Mouse (Mus musculus) kidney, postnatal 25 days (tissue): Measurements from ENCODE around the gene Il4i1.
"Not testable (repeated sequence)": the region's sequence is repeated elsewhere in the genome, so short reads cannot be mapped to it uniquely, and the experiment has no call there.

Source experiments
- DNase-seq, 2 experiments: peaks; one replicate each; pipeline ENCODE4 v3.0.0; 2021; ENCODE audit warnings: mixed read lengths in 2 of 2

Il4i1 gene

DNA sequence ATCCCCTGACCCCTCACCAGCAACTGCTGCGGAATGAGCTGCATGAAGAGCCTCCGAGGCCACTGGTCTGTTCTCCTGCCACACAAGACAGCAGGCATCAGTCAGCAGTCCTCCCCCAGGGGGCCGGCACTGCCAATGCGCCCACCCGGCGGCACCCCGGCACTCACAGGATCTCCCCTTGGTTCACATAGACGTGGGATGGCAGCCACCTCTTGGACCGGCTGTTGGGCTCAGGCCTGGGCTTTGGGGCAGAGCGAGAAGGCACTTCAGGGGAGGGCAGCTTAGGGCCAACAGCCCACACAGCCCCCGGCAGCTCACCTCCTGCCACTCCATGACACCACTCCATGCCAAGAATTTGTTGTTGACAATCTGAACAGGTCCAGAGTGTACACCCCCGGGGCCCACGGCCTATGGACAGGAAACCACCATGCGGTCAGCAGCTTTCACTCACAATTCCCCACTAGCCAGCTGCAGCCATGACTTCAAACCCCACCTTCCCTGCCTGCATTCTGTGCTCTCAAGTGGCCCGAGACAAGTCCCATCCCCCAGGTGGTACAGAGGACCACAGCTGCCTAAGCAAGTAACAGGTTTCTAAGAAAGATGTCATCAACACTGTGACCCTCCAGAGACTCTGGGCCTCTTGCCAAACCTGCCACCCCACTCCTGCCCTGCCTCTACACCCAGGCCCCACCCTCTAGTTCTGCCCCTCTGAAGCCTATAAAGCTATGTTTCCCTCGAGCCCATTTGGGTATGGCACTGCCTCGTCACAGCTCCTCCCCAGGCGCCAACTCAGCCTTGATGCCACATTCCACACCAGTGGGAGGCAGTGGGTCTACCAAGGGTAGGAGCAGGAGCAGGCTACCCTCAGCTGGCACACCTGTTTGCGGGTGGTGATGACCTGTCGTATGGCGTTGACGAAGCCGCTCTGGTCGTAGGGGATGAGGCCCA, 48.7 kb downstream of the Il4i1 start:
- peak in 1 of 2 experiments; percentile 48 for DNase-seq

DNA sequence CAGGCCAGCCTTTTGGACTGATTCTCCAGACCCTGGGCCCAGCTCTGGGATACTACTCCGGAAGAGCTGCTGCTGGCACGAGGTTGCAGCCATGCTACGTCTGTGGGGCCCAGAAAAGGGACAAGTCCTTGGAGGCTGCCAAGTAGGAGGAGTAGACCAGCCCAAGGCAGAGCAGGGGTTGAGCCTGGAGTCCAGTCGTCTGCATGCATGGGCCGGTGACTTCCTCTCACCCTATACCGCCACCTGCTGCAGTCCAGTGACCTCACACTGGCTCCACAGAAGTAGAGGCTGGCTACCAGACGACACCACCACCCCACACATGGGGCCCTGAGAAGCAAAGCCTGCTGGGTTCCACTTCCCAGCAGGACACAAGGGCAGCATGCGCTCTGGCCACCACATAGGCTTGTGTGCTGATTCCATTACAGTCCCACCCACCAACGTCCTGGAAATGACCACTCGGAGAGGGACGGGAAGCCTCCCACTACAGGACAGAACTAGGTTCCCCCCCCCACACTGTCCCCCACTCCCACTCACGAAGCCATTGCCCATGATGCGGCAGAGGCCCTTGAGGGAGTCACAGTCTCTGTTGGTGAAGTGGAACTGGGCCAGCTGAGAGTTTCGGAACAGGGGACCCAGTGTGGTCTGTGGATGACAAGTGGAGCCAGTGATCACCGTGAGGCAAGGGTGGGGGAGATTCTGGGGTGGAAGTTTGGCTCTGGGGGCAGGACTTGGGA, 50.3 kb downstream of the Il4i1 start:
- DNase-seq, result peak; percentile 60 to 89

DNA sequence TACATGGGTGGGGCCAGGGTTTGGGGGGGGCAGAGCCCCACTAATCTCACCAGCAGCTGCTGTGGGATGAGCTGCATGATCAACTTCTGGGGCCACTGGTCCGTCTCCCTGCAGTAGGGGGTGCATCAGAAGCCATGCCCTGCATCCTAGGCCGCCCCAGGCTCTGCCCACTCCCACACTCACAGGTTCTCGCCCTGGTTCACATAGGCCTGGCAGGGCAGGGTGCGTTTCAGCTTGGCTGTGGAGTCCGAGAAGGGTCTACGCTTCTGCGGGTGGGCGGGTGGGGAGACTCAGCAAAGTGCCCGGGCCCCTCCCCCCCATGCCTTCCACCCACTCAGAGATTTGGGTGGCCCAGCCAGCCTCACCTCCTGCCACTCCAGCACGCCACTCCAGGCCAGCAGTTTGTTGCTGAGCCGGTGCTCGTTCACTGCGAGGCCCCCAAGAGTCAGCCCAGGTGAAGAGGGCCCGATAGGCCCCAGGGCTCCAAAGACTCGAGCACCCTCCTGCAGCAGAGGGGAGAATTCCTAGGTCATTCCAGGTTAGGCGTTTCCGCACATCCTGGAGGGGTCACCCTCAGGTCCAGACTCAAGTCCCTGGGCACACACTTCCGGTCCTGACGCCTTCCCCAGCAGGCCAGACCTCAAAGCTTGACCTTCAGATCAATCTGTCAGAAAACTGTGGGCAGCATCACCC, 51.0 kb downstream of the Il4i1 start:
- peak in 1 of 2 experiments; percentile 66 for DNase-seq

DNA sequence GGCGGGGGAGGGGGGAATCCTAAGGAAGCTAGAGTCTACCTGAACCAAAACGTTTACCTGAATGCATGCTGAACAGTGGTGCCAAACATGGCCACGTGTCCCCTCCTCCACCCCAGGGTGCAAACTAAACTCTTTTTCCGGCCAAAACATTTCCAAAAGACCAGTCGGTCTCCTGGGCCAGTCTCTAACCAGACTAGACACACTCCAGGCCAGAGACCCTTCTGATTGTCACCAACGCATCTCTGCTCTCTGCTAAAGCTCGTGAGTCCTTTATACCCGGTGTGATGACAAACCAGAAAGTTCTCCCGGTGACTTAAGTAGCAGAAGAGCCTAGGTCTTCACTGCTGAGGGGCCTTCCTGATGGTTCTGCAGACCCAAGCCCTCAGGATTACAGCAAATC, 51.6 kb downstream of the Il4i1 start:
- DNase-seq, result peak in 1 of 2 experiments; percentile 35

DNA sequence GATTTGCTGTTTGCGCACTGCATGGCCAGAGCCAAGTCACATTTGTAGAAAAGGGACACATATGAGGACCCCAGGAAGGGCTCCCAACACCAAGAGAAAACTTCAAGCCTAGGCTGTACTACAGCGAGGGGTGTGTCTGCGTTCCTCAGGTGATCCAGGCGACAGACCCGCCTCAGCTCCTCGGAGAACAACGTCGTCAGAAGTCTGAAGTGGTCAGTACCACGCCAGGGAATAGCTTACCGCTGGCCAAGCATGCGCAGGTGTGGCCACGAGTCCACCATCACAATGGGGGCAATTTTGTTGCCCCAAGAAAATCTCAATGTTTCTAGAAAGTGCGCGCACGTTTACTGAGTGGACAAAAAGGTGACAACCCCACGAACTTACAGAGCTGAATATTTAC, 52.3 kb downstream of the Il4i1 start:
- DNase-seq, result peak; percentile 40 to 69

DNA sequence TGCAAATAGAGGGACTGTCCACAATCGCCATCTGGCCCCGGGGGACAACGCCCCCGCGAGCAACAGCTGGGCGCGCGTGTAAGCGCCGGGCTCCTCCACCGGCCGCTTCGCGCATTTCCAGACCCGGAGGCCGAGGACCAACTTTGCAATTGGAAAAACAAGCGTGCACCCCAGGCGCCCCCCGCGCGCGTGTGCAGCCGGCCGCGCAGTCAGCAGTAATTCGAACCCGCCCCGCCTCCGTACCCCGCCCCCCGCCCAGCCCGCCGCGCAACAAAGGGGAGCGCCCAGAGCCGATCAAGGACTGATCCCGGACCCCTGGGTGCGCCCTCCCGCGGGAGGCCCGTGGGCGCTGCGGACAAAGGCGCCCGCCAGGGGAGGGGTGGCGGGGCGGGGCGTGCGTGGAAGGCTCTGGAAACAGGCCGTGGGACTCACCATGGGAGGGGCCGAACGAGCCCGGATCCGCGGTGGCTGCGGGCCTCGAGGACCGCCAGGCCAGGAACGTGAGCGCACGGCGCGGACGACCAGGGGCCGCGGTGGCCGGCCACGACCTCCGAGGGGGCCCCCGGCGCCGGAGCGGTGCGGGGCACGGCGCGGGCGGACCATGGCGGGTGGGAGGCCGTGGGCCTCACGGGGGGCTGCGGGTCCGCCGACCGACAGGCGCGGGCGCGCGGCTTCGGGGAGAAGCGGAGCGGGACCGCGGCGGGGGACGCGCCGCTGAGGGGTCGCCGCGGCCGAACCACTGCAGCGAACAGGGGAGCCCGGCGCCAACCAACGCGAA, 52.9 kb downstream of the Il4i1 start:
- peak; percentile 70 to 87 for DNase-seq

DNA sequence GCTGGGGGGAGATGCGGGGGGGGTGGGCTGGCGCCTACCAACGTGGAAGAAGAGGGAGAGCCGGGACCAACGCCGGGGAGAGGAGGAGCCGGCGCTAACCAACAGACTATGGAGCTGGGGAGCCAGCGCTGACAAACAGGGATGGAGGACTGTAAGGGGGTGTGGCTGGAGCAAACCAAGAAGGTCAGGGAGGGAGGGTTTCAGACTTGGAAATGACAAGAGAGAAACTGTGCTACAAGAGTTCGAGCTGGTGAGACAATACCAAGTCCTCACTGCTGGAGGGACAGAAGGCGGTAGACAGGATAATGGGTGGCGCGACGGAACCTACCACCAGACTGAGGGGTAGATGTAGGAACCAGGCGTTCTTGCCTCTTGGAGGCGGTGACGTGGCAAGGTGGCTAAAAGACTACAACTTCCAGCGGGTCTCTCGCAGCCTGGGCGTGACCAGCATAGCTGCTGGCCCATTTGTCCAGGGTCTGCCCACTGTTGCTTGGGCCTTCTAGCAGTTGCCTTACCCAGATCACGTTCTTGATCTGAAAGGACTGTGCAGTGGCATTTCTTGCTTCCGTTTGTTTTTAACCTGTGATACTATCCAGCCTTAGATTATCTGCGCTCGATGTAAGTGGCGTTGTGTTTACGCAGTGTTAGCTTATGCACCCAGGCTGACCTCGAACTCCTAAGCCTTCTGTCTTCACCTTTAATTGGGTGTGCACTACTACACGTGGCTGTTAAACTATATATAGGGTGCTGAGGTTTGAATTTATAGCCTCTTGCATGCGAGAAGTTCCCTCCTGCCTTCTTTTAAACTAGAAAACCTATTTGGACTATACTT, 53.7 kb downstream of the Il4i1 start, which contains the start of gene Ptov1:
Gene Ptov1, minus strand, starts transcription at position 92 of the 832 bp plus-strand sequence.
- peak; percentile 93 to 97 for DNase-seq

DNA sequence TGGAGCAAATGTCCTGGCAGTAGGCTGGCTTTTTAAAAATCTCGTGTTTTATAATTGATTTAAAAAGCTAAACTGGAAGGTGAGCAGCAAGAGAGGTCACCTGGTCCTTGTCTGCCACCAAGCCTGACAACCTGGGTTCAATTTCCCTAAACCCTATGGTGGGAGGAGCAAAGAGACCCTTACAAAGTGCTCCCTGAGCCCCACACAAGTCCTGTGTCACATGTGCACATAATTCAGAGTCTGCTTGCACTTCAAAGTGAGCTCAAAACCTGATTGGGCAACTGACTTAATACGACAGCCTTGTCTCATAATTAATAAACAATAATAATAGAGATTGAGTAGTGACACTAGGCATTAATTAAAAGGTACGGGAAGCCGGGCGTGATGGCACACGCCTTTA, 54.4 kb downstream of the Il4i1 start:
- DNase-seq, result no peak

DNA sequence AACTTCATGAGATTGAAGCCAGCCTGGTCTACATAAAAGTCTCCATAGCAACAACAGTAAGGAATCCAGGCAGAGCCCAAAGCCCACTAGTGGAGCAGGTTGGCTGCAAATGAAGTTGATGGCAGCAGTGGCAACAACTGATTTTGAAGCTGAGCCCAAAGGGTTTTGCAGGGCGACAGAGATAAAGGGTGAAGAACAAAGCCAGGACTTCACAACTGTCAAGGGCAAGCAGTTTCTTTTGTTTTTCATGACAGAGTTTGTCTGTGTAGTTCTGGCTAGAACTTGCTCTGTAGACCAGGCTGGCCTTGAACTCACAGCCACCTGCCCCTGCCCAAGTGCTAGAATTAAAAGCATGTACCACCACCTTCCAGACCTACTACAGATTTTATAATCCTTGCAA, 55.0 kb downstream of the Il4i1 start:
- DNase-seq, result no peak

DNA sequence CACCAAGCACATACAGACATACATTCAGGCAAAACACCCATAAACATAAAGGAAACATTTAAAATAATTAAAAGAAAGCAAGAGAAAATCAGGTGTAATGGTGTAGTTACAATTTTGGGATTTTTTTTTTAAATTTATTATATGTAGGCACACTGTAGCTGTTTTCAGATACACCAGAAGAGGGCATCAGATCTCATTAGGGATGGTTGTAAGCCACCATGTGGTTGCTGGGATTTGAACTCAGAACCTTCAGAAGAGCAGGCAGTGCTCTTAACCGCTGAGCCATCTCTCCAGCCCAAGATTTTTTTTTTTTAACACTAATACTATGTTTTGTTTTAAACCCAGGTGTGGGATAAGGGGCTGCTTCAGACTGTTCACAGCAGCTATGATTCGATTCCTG, 55.6 kb downstream of the Il4i1 start:
- DNase-seq, result not testable (repeated sequence)

DNA sequence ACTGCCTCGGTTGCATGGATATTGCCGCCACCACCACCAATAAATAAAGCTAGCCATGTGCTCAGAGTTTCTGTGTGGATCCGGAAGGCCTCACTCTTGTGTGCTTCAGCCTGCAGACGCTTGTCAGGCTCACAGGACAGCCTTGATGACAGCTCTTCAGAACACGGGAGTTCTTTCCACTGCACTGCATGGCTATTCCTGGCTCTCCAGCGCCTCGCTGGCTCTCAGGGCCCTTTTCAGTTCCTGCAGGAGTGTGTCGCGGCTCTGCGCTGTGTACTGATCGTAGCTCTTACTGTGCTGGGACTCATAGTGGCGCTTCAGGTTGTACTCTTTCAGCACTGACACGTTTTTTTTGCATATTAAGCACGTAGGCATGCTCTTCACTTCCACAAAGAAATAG, 61.6 kb downstream of the Il4i1 start:
- DNase-seq, result no peak

DNA sequence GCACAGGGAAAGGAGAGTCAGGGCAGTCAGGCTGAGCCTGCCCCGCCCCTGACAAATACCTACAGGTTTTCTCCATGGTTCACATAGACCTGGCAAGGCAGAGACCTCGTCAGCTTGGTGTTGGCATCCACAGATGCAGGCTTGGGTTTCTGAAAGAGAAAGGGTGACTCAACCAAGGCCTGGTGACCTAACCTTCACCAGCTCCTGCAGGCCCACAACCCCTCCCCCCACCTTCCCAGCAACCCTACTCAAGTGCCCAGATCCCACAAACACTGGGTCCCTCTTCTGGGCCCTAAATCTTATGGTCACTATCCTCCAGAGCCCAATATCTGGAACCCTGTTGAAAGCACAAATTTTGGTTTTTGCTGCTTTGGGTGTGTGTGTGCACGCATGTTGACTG, 66.8 kb downstream of the Il4i1 start:
- no peak for DNase-seq

DNA sequence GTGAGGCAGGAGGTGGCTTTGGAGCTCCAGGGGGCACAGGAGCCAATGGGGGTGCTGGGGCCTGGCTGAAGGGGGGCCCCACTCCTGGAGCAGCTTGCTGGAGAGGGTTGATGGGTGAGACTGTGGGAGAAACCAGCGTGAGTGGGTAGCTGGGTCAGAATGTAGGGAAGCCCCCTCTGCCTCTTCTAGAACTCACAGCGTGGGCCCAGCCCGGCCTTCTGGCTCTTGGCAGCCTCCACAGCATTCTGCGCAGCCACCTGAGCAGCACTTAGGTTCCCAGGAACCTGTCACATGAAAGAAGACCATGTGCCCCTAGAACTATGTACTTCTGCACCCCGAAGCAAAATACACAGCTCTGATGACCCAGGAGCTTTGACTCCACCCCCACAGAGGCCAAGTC, 68.5 kb downstream of the Il4i1 start:
- DNase-seq, result no peak

DNA sequence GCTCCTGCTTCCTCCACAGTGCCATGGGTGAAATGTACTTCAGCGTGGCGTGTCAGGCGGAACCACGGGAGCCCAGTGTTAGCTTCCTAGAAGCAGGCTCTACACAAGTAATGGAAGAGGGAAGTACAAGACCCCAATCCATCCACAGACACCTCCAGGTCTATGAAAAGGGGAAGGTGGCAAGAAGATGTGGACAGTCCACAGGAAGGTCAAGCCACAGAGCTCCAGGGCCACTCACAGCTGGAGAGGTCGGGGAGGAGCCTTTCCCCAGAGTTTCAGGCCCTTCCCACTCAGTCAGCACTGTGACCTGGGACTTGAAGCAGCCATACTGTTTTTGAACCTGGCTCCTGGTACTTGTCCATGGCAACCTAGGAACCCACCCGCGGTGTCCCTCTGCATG, 70.8 kb downstream of the Il4i1 start:
- DNase-seq, result no peak

DNA sequence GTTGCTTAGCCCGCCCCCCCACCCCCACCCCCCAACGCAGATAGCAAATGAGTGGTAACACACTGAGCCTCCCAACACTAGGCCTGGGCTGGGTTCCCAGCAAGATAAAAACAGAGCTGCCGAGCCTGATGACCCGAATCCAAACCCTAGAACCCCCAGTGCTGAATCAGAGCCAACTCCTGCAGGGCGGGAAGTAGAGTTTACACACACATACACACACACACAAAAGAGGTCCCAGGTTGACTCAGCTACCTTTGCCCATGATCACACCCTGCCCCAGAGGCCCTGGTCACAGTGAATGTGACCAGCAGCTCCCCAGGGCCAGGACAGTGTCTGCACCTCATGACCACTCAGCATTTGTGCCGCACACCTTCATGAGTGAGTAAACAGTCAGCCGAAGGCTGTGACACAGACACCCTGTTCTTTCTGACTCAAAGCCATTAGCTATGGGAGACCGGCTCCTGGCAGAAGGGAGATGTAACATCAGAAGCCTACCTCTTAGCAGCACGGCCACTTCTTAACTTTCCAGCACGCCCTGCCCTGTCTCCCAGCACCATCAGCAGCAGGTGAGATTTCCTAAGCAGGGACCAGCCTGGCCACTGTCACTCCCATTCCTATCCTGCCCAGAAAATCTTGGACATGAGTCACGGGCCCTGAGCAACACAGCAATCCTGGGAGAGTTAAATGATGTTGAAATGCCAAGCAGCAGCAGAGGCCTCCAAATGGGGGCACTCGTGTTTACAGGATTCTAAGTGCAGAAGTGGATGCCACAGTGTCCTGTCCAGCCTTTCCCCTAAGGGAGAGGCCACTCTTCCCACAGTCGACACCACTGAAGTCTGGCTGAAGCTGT, 72.3 kb downstream of the Il4i1 start:
- no peak for DNase-seq

DNA sequence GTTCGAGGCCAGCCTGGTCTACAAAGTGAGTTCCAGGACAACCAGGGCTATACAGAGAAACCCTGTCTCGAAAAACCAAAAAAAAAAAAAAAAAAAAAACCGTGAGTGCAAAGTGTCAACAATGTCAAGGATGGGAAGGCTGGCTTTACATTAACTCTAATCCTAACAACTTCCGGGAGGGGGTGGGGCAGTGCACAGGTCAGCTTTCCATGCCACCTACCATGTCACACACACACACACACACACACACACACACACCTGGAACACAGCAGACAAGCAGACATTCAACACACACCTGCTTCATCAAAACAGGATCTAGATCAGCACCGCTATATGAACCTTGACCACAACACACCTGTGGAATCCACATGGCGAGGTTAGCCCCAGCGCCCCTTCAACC, 74.0 kb downstream of the Il4i1 start:
- peak in 1 of 2 experiments; percentile 49 for DNase-seq
